Mouse (Mus musculus): ENCODE results near the gene Polrmt.
A peak's percentile ranks its signal among the peaks of the same experiment; 100 is the strongest.
"Not testable (repeated sequence)": the region's sequence is repeated elsewhere in the genome, so short reads cannot be mapped to it uniquely, and the experiment has no call there.

The Polrmt gene

GRCm38 (mm10) chr10:79774486-79775279 is 28.3 kb upstream of the Polrmt start:
- no peak for DNase-seq

GRCm38 (mm10) chr10:79773208-79773607 is 26.8 kb upstream of the Polrmt start:
- no peak for DNase-seq

- no peak for DNase-seq
These were observed 25.9 kb upstream of the Polrmt start for GRCm38 (mm10) chr10:79772320-79772719.

- no peak for DNase-seq
These were observed 22.9 kb upstream of the Polrmt start for GRCm38 (mm10) chr10:79769329-79769728.

GRCm38 (mm10) chr10:79768400-79768799 is 22.0 kb upstream of the Polrmt start:
- DNase-seq, result peak; percentile 81

GRCm38 (mm10) chr10:79767372-79768244 is 21.2 kb upstream of the Polrmt start:
- peak; percentile 96 for DNase-seq

- DNase-seq, result peak; percentile 99
These were observed 20.3 kb upstream of the Polrmt start, which contains the start of gene Rnf126 for GRCm38 (mm10) chr10:79766508-79767325. Rnf126 (minus strand) TSS chr10:79766952.

GRCm38 (mm10) chr10:79766001-79766507 is 19.7 kb upstream of the Polrmt start:
- DNase-seq, result no peak

- DNase-seq, result peak; percentile 71
These were observed 18.9 kb upstream of the Polrmt start for GRCm38 (mm10) chr10:79765228-79765745.

- DNase-seq, result peak; percentile 64
These were observed 17.9 kb upstream of the Polrmt start for GRCm38 (mm10) chr10:79764234-79764633.

GRCm38 (mm10) chr10:79762875-79763274 is 16.5 kb upstream of the Polrmt start:
- DNase-seq, result no peak

- DNase-seq, result peak; percentile 40
These were observed 14.3 kb upstream of the Polrmt start for GRCm38 (mm10) chr10:79760603-79761143.

- DNase-seq, result not testable (repeated sequence)
These were observed 13.3 kb upstream of the Polrmt start for GRCm38 (mm10) chr10:79759675-79760074.

- DNase-seq, result peak; percentile 46
These were observed 10.3 kb upstream of the Polrmt start for GRCm38 (mm10) chr10:79756660-79757059.

- DNase-seq, result peak; percentile 65
These were observed 9.5 kb upstream of the Polrmt start for GRCm38 (mm10) chr10:79755854-79756253.

- DNase-seq, result peak; percentile 89
These were observed 8.6 kb upstream of the Polrmt start, which contains the start of gene Fgf22 for GRCm38 (mm10) chr10:79754856-79755516. Fgf22 (plus strand) TSS chr10:79755076.

- no peak for DNase-seq
These were observed 2.1 kb upstream of the Polrmt start for GRCm38 (mm10) chr10:79748496-79748895.

- DNase-seq, result no peak
These were observed 382 bp upstream of the Polrmt start for GRCm38 (mm10) chr10:79746774-79747151.

GRCm38 (mm10) chr10:79745411-79745810 is 970 bp downstream of the Polrmt start:
- DNase-seq, result no peak

- DNase-seq, result peak; percentile 80
These were observed 2.6 kb downstream of the Polrmt start for GRCm38 (mm10) chr10:79743650-79744365.

- DNase-seq, result peak; percentile 68
These were observed 3.2 kb downstream of the Polrmt start for GRCm38 (mm10) chr10:79743161-79743560.
